Mouse (Mus musculus): ENCODE results near the gene Gm10645.

The Gm10645 gene

GRCm38 (mm10) chr8:83165931-83166867, at the start of gene Gm10645:
Gene Gm10645, minus strand, starts transcription at chr8:83166170.
- DNase-seq (ENCODE audit: low spot score) = peak; percentile 57

DNA sequence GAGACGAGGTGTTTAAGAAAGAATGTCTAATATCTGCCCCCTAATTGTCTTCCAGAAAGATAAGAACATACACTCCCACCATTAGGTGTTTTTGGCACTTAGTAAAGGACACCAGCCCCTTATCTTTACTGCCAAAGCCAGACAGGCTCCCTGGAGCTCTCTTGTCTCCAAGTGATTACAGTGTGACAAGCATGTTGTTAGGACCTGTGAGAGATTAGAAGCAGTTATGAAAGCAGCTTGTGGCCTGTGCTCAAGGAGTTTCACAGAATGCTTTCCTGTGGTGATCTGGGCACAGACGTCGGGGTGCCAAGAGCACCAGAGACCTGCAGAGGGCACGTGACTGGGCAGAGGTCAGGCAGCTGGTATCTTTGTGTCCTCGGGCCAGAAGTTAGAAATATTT, 49.1 kb upstream of the Gm10645 start:
- DNase-seq (ENCODE audit: low spot score) = no peak

GRCm38 (mm10) chr8:83210676-83211075, 44.7 kb upstream of the Gm10645 start:
- no peak for DNase-seq (ENCODE audit: low spot score)

GRCm38 (mm10) chr8:83209581-83209980, 43.6 kb upstream of the Gm10645 start:
- no peak for DNase-seq (ENCODE audit: low spot score)

DNA sequence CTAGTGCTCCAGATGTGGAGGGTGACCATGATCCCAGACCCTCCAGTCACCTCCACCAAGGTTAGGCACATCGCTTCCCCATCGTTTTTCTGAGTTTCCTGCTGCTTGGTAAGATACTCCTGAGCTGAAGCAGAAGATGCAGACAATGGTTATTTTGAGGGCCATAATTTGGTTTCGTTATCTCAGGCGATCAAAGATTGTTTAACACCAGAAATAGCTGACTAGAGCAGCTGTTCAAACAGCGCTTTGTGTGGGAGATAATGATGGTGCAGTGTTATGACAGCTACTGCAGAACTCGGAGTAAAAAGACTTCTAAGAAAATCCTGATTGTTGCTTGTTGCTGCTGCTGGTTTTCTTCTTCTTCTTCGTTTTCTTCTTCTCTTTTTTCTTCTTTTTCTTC, 39.9 kb upstream of the Gm10645 start:
- no peak for DNase-seq (ENCODE audit: low spot score)

GRCm38 (mm10) chr8:83202946-83203345, 37.0 kb upstream of the Gm10645 start:
- DNase-seq (ENCODE audit: low spot score) = no peak

- no peak for DNase-seq (ENCODE audit: low spot score)
These were observed 34.5 kb upstream of the Gm10645 start for GRCm38 (mm10) chr8:83200191-83201177.

- no peak for DNase-seq (ENCODE audit: low spot score)
These were observed 33.7 kb upstream of the Gm10645 start for GRCm38 (mm10) chr8:83199715-83200114.

DNA sequence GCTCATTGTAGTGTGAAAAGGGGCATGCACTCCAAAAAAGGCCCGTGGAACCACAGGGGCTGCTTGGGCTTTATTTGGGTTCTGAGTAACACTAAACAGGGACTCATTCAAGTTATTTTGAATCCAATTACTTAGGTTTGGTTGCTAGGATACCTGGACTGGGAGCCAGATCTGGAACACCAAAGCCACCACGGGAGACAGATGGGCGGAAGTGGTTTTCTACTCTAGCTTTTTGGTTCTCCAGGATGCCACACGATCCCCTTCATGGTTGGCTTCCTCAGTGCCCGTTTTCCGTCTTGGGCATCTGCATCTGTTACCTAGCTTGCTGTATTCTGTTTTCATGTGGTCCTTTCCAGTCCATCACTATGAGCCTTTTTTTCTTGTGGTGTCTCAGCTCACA, 30.1 kb upstream of the Gm10645 start:
- no peak for DNase-seq (ENCODE audit: low spot score)

DNA sequence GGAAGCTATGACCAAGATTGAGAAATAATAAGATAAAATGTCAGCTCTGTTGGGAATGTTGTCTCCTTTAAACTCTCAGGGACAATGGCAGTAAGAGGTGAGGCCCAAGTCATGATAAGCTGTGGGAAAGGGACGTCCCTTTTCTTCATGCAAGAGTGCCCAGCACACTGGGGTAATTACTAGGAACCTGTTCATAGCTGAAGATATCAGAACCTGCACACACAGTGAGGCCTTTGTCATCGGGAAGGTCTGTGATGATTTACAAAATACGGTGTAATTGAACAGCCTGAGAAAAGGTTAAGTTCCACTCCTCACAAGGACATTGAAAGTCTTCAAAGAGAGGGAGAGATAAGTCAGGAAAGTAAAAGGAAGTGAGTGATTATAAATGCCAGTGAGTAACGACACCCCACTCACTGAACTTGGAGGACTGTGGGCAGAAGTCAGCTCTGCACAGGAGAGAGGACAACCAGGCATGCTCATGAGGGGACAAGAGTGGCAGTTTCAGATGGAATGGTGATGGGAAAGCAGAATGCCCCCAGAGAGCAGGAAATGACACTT, 23.6 kb upstream of the Gm10645 start:
- DNase-seq (ENCODE audit: low spot score) = no peak

DNA sequence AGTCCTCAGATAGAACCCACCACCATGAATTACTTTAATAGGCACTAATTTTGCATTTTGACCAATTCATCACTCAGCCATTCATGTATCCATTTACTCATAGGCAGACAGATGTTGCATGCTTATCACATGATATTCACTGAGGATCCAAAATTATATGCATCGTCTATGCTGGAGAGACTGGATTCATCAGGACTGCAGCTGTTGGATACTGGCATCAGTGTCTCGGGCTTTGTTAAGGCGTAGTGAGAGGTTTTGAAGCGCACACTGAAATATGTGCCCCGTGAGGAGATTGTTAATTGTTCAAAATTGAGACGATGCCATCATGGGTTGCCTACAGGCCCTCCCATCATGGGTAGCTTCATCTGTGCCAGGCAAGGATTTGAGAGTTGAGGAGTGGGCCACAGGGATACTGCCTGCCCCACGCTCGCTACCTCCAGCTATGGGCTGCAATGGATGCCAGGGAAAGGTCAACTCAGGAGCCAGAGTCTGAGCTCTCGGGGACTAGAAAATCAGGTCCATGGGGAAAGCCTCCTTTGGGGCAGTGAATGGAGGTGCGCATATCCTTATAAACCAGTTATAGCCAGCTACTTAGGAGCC, 21.5 kb upstream of the Gm10645 start:
- DNase-seq (ENCODE audit: low spot score) = no peak

DNA sequence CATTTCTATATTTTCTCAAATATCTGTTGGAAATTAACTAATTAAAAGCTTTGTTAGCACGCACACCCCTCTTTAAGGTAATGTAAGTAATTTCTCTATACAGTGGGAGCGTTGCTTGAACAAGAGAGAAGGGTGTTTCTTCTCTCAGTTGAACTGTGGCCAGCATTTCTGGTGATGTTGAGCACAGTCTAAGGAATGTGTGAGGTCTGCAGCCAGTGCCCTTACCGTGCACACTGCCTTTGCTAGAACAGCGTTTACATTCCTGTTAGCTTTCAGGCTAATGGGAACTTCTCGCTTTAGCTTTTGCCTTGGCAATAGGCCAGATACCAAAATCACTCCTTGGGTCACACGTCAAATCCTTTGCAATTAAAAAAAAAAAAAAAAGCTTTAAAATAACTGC, 20.4 kb upstream of the Gm10645 start:
- no peak for DNase-seq (ENCODE audit: low spot score)

GRCm38 (mm10) chr8:83182784-83183183, 16.8 kb upstream of the Gm10645 start:
- no peak for DNase-seq (ENCODE audit: low spot score)

DNA sequence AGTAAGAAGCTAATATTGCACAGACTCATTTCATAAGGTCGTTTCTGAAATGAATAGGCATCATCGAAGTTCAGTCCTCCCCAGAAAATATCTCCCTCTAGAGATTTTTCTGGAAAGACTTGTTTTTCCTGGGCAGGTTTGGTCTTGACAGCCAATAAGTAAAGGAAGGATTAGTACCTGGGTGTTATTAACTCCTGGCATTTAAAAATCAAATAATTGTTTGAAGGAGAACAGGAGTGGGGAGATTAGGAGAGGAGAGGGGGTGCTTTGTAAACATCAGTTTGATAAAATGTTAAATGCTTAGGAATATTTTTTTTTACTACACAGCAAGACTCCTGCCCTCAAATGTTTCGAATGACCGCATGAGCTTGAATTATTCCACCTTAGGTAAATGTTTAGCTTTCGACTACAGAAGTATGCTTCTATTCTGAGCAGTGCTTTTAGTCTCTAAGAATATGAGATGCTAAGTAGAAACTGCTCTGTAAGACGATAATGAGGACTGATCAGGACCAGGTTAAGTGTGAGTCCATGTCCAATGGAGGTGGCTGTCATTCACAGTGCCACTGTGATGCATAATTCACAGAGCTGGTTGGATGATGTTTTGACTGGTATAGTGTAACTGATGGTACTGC, 16.0 kb upstream of the Gm10645 start:
- DNase-seq (ENCODE audit: low spot score) = no peak

DNA sequence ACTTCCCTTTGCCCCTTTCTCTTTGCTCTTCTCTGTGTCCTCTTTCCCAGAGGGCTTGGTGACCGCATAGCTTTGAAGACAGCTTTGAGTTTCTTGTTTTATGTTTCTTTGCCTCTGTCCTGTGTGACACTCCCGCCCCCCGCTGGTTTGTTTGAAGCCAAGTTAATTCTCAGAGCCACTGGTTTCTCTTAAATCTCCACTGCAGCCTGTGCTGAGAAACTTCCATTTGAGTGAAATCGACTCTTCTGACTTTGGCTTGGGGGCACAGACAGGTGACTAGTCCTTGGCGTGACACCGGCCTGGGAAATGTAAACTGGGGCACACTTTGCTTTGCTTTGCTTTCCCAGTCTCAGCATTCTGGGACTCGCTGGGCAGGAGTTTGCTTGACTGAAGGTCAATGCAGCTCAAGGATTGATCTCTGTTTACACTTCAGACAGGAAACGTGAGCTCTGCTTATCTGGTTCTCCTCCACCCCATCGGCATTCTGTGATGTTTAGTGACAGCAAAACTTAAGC, 12.3 kb upstream of the Gm10645 start:
- no peak for DNase-seq (ENCODE audit: low spot score)

DNA sequence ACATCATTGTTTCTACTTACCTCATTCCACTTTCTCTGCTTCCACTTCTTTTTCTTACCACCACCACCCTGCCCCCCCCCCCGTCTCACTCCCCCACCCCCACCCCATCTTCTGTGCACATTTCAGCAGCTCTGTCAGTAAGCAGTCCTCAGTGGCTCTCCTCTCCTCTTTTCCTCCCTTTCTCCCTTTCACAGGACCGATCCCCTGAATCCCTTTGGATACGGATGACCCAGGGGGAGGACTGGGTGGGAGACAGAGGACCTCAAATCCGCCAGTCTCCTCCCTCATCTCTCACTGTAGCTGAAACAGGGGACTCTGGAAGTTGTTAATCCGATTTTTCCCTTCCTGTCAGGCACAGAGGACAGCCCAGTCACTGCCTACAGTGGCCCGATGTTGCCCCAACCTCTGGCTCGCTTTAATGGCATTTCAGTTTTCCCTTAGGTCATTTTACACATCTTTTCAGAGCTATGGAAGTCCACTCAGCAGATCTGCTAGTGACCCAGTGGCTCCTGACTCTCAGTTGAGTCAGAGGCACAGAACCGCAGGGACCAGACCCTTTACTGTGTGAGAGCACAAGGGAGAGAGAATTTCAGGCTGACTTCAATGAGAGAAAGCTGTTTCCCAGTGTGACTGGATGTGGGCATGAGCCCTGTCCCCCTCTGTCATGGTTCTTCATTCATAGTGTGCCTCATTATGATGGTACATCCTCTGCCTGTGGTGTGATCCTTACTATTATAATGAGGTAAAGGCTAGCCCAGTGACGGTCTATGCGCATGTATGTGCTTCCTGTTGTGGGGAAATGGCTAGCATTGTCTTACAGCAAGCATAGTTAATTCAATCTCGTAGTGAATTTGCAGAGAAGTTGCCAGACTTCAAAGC, 11.6 kb upstream of the Gm10645 start:
- no peak for DNase-seq (ENCODE audit: low spot score)

GRCm38 (mm10) chr8:83176785-83177184, 10.8 kb upstream of the Gm10645 start:
- no peak for DNase-seq (ENCODE audit: low spot score)

GRCm38 (mm10) chr8:83175680-83176079, 9.7 kb upstream of the Gm10645 start:
- no peak for DNase-seq (ENCODE audit: low spot score)

- DNase-seq (ENCODE audit: low spot score) = no peak
These were observed 4.9 kb upstream of the Gm10645 start for GRCm38 (mm10) chr8:83170894-83171293.

DNA sequence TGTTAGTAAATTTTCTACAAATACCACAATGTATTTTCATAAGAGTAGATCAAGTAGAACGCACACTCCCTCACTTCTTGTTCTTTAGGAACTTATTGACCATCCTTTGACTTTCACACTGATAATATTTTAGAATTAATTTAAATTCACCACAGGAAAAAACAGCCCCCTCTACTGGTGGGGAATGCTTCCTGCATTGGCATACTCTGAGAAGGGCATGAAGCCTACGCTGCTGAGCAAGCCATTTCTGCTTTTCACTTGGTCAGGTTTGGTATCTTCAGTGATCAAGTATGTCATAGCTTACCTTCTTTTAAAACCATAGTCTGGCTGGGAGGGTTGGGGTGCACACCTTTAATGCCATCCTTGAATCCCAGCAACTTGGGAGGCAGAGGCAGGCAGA, 3.7 kb upstream of the Gm10645 start:
- DNase-seq (ENCODE audit: low spot score) = peak; percentile 50

Data from retina, embryonic 14.5 days (tissue).